Mouse (Mus musculus) limb, embryonic 15.5 days (tissue): ENCODE measurements at regions not wholly inside any gene's neighbourhood (a gene's known extent, or its start where the extent isn't known, plus 50 kb on each side); places are given as distances from the start of the nearest gene placed in this dataset.

Experiments used
- ATAC-seq: fragments of 200-750 bp; cut with Nextera tagmentation; 2 replicates; pipeline ENCODE4 v1.8.0; 2017; ENCODE audit warnings: low read depth, moderate TSS enrichment; ENCODE audit not compliant: insufficient number of reproducible peaks, low FRiP score, low TSS enrichment
- H3K27ac ChIP-seq: fragments of 300-500 bp; sonication (generic); 2 replicates; pipeline ENCODE4 v1.5.1; 2015; ENCODE audit warnings: moderate library complexity, mild to moderate bottlenecking, inconsistent platforms
- H3K27me3 ChIP-seq: fragments of 300-500 bp; sonication (generic); 2 replicates; pipeline ENCODE4 v1.6.1; 2015; ENCODE audit warnings: inconsistent platforms
- H3K36me3 ChIP-seq: fragments of 300-500 bp; sonication (generic); 2 replicates; pipeline ENCODE4 v1.6.1; 2015; ENCODE audit warnings: inconsistent platforms
- H3K4me1 ChIP-seq: fragments of 300-500 bp; sonication (generic); 2 replicates; pipeline ENCODE4 v1.6.1; 2015; ENCODE audit warnings: inconsistent platforms
- H3K4me2 ChIP-seq: fragments of 300-500 bp; sonication (generic); 2 replicates; pipeline ENCODE4 v1.6.1; 2015; ENCODE audit warnings: mild to moderate bottlenecking, inconsistent platforms
- H3K4me3 ChIP-seq: fragments of 300-500 bp; sonication (generic); 2 replicates; pipeline ENCODE4 v1.5.1; 2015; ENCODE audit warnings: mild to moderate bottlenecking, inconsistent platforms
- H3K9ac ChIP-seq: fragments of 300-500 bp; sonication (generic); 2 replicates; pipeline ENCODE4 v1.6.1; 2015; ENCODE audit warnings: inconsistent platforms
- H3K9me3 ChIP-seq: fragments of 300-500 bp; sonication (generic); 2 replicates; pipeline ENCODE4 v1.6.1; 2016; ENCODE audit warnings: inconsistent platforms
- WGBS: fragments of 180-500 bp; shearing (Covaris S2); methylation state at CpG from one replicate; pipeline ENCODE4 v1.1.7; 2015; 5-methylcytosine and 5-hydroxymethylcytosine counted together

DNA sequence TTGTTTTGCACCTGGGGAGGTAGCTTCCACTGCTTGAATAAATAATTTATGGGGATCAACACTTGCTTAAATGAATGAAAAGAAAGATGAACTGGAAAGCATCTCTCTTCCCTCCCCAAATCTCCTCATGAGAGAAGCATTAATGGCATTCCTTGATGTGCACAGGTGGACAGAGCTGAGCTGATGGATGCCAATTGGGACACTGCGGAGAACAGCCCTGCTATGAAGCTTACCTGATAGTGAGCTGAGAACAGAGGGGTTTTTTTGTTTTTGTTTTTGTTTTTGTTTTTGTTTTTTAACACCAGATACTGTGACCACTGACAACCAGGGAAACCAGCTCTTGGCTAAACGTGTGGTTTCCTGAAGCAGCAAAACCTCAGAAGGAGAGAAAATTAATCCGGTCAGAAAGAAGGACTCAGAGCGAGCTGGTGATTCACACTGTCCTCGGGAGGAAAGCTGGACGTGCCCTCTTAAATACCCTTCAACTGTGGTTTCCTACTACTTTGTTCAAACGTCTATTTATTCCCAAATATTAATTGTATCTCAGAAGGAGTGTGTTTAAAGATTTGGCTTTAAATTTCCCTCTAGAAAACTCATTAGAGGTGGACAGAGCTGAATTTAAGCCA, 128.0 kb upstream of the Zfand5 start:
- H3K36me3 ChIP-seq, result no peaks in the 10 kb centered on the region
- H3K4me3 ChIP-seq, result no peak overlapping the region

DNA sequence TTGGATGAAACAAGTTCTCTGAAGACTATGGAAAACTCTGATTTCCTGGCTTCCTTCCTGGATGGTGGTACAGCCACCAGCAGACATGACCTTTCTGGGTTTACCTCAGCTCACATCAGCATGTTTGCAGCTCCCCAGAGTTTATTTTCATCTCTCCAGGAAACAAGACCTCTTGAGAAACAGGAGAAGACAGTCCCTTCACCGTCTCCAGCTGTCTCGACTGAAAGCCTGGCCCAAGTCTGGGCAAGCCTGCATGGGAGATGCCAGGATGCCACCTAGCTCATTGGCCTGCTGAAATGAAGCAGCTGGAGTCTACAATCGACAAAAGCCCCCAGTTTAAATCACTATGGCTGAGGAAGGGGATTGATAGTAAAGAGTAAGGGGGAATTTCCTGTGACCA, 131.6 kb upstream of the Zfand5 start:
- no peak overlapping the region for H3K4me2 ChIP-seq
- WGBS, result 54% methylated on average over 3 of the region's 3 CpGs
- ATAC-seq, result no peak
- H3K36me3 ChIP-seq, result no peaks in the 10 kb centered on the region
- peaks cover 6% of the 10 kb centered on the region for H3K4me1 ChIP-seq
- H3K9ac ChIP-seq, result no peak overlapping the region
- no peaks in the 10 kb centered on the region for H3K9me3 ChIP-seq
- no peak overlapping the region for H3K27ac ChIP-seq
- no peaks in the 10 kb centered on the region for H3K27me3 ChIP-seq
- H3K4me3 ChIP-seq, result no peak overlapping the region

More for the DNA sequence above, 128.0 kb upstream of the Zfand5 start:
- H3K27ac ChIP-seq, result no peak overlapping the region
- ATAC-seq, result no peak
- no peaks in the 10 kb centered on the region for H3K27me3 ChIP-seq
- peaks cover 6% of the 10 kb centered on the region for H3K4me1 ChIP-seq
- no peaks in the 10 kb centered on the region for H3K9me3 ChIP-seq
- 31% methylated on average over 7 of the region's 7 CpGs for WGBS
- H3K9ac ChIP-seq, result no peak overlapping the region
- no peak overlapping the region for H3K4me2 ChIP-seq

DNA sequence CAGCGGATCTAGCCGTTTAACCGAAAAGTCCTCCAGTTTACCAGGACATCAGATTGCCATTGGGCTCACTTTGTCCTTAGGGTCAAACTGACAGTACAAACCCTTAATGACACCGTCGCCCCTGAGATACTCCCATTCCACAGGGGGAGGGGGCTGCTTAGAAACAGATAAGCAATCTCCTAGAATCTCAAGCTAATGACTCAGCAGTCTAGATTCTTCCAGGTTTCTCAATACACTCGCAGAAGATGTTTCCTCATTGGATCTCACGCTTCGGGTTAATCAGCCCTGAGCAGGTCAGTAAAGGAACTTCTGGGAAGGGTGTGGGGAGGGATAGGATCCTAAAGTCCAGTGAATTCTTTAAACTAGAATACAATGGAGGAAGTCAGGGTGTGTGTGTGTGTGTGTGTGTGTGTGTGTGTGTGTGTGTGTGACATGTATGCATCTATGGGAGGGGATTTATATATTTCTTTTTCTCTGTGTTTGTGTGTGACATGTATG, 133.0 kb upstream of the Zfand5 start:
- Histone ChIP-seq H3K27ac (no peak overlapping the region), H3K4me3 (no peak overlapping the region), H3K9ac (no peak overlapping the region), H3K9me3 (no peaks in the 10 kb centered on the region), H3K27me3 (no peaks in the 10 kb centered on the region), H3K4me2 (no peak overlapping the region), H3K4me1 (no peaks in the 10 kb centered on the region), H3K36me3 (no peaks in the 10 kb centered on the region)
- whole genome bisulfite sequencing, result 80% methylated on average over 8 of the region's 8 CpGs
- no peak for ATAC-seq

DNA sequence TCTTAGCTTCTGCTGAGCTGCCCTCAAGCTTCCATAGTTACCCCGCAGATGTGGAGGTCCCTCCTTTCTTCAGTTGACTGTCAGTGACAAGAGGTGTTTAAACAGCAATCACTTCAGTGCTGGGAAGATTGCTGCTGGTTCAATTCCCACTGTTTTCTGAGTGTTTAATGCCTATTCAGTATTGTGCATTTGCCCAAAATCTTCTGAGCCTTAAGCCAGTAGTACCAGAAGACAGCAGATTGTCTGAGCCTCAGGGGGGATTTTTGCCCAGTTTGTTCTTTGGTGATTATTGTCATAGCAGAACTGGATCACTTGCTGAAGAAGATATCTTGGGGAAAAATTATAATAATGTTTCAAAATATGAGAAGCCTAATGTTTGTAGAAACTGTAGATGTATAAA, 135.3 kb upstream of the Zfand5 start:
- no peaks in the 10 kb centered on the region for H3K9me3 ChIP-seq
- no peaks in the 10 kb centered on the region for H3K4me1 ChIP-seq
- no peak overlapping the region for H3K4me3 ChIP-seq
- ATAC-seq, result no peak
- no peaks in the 10 kb centered on the region for H3K36me3 ChIP-seq
- no peak overlapping the region for H3K27ac ChIP-seq
- no peaks in the 10 kb centered on the region for H3K27me3 ChIP-seq
- 85% methylated on average over 1 of the region's 1 CpGs for WGBS
- H3K4me2 ChIP-seq, result no peak overlapping the region
- no peak overlapping the region for H3K9ac ChIP-seq

DNA sequence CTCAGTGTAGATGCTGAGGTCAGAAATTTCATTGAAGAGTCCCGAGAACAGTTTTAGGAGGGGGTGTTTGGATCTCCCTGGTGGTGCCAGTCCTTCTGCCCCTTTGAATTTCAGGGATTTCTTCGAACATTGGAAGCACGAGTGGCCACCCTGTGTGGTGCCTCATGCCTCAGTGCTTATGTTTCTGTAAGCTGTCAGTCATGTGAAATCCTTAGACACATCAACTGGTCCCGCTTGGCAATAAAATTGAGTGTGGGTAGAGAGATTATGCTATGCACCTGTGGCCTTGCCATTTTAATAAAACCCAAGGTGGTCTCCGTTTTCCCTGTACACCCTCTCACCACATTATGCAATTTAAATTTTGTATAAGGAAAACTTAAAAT, 136.1 kb upstream of the Zfand5 start:
- no peak overlapping the region for H3K27ac ChIP-seq
- no peaks in the 10 kb centered on the region for H3K36me3 ChIP-seq
- H3K9me3 ChIP-seq, result no peaks in the 10 kb centered on the region
- H3K4me3 ChIP-seq, result no peak overlapping the region
- no peaks in the 10 kb centered on the region for H3K27me3 ChIP-seq
- no peak overlapping the region for H3K4me2 ChIP-seq
- no peak for ATAC-seq
- no peak overlapping the region for H3K9ac ChIP-seq
- H3K4me1 ChIP-seq, result no peaks in the 10 kb centered on the region
- WGBS, result 57% methylated on average over 5 of the region's 5 CpGs

DNA sequence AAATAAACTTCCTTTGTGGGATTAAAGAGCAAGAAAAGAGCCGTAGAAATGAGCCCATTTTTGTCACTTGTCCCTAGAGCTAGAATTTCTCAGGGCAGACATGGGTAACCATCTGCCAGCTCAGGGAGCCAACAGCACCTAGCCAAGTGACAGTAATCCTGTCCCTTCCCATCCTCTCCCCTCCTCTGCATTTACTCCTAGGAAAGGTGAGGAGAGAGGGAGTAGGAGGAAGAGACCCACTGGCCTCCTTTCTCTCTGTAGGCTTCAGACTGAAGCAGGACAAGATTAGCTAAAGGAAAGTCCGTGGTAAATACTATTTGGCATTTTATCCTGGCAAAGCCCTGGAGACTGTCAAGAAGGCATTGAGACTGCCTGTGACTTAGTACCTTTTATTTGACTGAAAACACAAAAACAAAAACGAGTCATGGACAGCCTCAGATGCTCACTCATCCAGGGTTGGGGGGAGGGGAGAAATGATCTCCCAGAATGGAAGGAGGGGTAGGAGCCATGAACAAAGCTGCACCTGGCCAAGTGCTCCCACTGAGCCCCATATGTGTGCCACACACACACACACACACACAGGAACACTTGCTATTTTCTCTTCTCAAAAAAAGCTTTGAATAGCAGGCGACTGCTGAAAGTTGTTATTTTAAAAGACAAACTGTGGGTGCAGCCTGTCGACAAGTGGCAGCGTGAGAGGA, 136.6 kb upstream of the Zfand5 start:
- Histone ChIP-seq H3K4me2 (no peak overlapping the region), H3K27me3 (no peaks in the 10 kb centered on the region), H3K36me3 (no peaks in the 10 kb centered on the region), H3K4me1 (no peaks in the 10 kb centered on the region), H3K9me3 (no peaks in the 10 kb centered on the region), H3K4me3 (no peak overlapping the region), H3K27ac (no peak overlapping the region), H3K9ac (no peak overlapping the region)
- 56% methylated on average over 6 of the region's 6 CpGs for WGBS
- no peak for ATAC-seq

DNA sequence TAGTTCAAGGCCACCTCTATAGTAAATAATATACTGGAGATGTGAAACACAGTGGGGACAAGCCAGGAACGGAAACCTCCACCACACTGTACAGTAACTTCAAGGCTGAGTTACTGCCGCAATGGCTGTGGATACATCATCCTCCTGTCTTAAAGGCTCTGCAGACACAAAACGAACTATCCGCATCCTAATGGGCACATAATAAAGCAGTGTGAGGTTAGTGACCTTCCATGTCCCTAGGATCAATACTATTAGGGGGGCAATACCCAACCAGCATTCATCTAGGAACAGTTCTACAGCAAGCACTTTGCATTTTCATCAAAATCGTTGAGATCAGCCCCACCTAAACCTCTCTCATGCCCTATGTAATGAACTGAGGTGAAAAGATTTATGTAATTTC, 142.4 kb upstream of the Zfand5 start:
- Histone ChIP-seq H3K4me1 (no peaks in the 10 kb centered on the region), H3K9ac (no peak overlapping the region), H3K9me3 (no peaks in the 10 kb centered on the region), H3K27ac (no peak overlapping the region), H3K4me3 (no peak overlapping the region), H3K4me2 (no peak overlapping the region), H3K27me3 (no peaks in the 10 kb centered on the region), H3K36me3 (no peaks in the 10 kb centered on the region)
- WGBS, result 90% methylated on average over 5 of the region's 5 CpGs
- ATAC-seq, result no peak

DNA sequence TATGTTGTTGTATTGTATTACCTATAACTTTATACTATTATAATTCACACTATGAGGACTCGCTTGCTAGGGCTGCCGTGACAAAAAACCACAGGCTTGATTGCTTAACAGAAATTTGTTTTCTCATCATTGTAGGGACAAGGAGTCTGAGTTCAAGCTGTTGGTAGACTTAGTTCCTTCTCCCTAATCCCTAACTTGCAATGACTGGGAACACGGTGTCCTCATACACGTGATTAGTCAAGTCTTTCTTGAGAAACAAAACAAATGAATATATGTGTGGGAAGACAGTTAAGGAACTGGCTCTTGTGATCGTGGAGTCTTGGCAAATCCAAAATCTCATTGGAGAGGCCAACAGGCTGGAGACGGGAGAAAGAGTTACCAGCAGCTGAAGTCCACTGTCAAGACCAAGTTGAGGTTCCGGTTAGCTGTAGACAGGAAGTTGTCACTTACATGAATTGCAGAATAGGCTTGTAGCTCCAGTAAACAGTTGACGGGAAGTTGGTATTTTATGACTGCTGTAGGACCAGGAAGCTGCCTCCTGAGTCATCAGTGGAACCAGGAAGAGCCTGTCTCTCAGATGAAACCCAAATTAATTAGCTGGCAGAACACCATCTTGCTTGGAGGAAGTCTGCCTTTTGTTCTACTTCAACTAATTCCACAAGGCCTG, 144.9 kb upstream of the Zfand5 start:
- Histone ChIP-seq H3K36me3 (no peaks in the 10 kb centered on the region), H3K9me3 (no peaks in the 10 kb centered on the region), H3K9ac (no peak overlapping the region), H3K27me3 (no peaks in the 10 kb centered on the region), H3K27ac (no peak overlapping the region), H3K4me1 (no peaks in the 10 kb centered on the region), H3K4me2 (no peak overlapping the region), H3K4me3 (no peak overlapping the region)
- no peak for ATAC-seq
- WGBS, result 84% methylated on average over 8 of the region's 8 CpGs

DNA sequence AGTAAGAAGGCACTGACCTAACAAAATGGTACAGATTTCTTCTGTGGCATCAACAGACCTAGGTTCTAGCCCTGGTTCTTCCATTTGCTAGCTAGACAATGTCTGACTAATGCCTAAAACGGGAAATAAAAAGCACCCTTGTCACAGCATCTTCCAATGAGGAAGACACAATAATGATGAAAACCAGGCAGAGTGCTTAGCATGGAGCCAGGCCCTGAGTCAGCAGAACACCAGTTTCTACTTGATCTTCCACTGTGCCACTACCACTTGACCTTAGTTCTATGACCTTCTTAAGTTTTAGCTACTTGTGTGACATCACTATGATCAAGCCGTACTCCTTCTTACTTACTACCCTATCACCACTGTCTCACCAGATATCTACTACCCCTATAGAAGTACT, 145.4 kb upstream of the Zfand5 start:
- 83% methylated on average over 2 of the region's 2 CpGs for WGBS
- no peaks in the 10 kb centered on the region for H3K36me3 ChIP-seq
- ATAC-seq, result no peak

DNA sequence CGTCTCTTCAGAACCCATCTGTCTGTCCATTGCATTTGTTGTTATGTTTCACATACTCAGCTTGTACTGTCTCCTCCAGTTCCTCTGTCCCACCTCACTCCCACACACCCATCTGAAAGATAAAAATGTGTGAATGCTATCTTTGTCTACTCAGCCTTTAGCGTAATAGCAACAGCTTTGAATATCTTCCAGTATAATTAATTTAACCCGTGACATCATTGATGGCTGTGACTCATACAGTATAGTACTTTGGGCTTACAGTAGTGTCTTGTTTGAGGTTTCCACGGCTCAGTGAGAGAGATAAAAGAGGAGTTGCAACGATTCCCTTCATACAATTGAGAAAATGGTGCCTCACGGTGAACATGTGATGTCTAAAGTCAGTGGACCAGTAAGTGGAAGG, 152.6 kb upstream of the Zfand5 start:
- Histone ChIP-seq H3K4me2 (no peak overlapping the region), H3K4me3 (no peak overlapping the region), H3K36me3 (no peaks in the 10 kb centered on the region), H3K27ac (no peak overlapping the region), H3K9ac (no peak overlapping the region), H3K9me3 (no peaks in the 10 kb centered on the region), H3K27me3 (no peaks in the 10 kb centered on the region), H3K4me1 (no peaks in the 10 kb centered on the region)
- WGBS, result 79% methylated on average over 6 of the region's 6 CpGs
- ATAC-seq, result no peak

More for the DNA sequence above, 145.4 kb upstream of the Zfand5 start:
- Histone ChIP-seq H3K9me3 (no peaks in the 10 kb centered on the region), H3K4me2 (no peak overlapping the region), H3K27ac (no peak overlapping the region), H3K9ac (no peak overlapping the region), H3K4me1 (no peaks in the 10 kb centered on the region), H3K27me3 (no peaks in the 10 kb centered on the region), H3K4me3 (no peak overlapping the region)

DNA sequence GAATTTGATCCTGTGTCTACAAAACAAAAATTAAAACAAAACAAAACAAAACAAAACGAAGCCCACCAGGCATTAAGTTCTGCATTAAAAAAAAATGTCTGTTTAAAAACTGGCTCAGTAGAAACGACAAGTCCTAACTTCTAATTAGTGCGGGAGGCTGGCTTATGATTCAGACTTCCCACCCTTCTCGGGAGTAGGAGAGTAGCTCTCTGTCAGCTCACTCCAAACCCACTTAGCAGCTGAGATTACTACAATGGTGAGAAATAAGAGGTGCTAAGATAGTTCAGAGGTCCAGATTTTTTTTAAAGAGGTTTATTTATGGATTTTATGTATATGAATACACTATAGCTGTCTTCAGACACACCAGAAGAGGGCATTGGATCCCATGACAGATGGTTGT, 153.3 kb upstream of the Zfand5 start:
- no peak for ATAC-seq
- WGBS, result 75% methylated on average over 4 of the region's 4 CpGs
- Histone ChIP-seq H3K36me3 (no peaks in the 10 kb centered on the region), H3K9me3 (no peaks in the 10 kb centered on the region), H3K9ac (no peak overlapping the region), H3K4me2 (no peak overlapping the region), H3K4me3 (no peak overlapping the region), H3K4me1 (no peaks in the 10 kb centered on the region), H3K27me3 (no peaks in the 10 kb centered on the region), H3K27ac (no peak overlapping the region)

DNA sequence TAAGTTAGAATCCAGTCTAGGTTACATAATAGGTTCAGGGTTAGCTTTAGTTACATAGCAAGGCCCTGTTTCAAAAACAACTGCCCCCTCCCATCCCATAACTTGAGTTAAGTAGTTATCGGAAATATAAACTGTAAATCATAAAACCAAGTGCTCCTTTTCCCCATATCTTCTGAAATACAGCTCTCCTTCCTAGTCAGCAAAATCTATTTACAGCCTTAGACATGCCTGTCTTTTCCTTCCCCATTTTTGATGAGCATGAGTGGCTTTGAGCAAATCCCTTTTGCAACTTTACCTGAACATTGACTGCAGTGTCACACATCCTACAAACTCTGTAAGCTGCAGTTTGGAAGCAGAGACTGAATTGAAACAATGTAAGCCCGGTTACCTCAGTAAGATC, 156.4 kb upstream of the Zfand5 start:
- Histone ChIP-seq H3K27me3 (no peaks in the 10 kb centered on the region), H3K4me1 (no peaks in the 10 kb centered on the region), H3K9ac (no peak overlapping the region), H3K36me3 (no peaks in the 10 kb centered on the region), H3K4me2 (no peak overlapping the region), H3K9me3 (no peaks in the 10 kb centered on the region), H3K4me3 (no peak overlapping the region), H3K27ac (no peak overlapping the region)
- no peak for ATAC-seq
- WGBS, result 79% methylated on average over 2 of the region's 2 CpGs
